Mouse (Mus musculus) embryonic facial prominence, embryonic 10.5 days (tissue): Measurements from ENCODE around the gene Pomc. TPM values are rescaled to one million over a fixed set of nuclear protein-coding genes. Genes with fewer than 3 reads are reported as not detected.

Experiments
- DNase-seq: peaks from one replicate; pipeline ENCODE4 v3.0.0-alpha.2; 2017; ENCODE audit warnings: low spot score
- H3K27ac ChIP-seq: fragments of 300-500 bp; sonication (generic); replicated peaks from 2 replicates; pipeline ENCODE4 v1.5.1; 2016; ENCODE audit warnings: mild to moderate bottlenecking
- H3K27me3 ChIP-seq: fragments of 300-500 bp; sonication (generic); replicated peaks from 2 replicates; pipeline ENCODE4 v1.6.1; 2016; ENCODE audit warnings: low read depth, mild to moderate bottlenecking; ENCODE audit not compliant: poor library complexity, severe bottlenecking
- H3K36me3 ChIP-seq: fragments of 300-500 bp; sonication (generic); replicated peaks from 2 replicates; pipeline ENCODE4 v1.6.1; 2016; ENCODE audit warnings: mild to moderate bottlenecking, moderate library complexity
- H3K4me1 ChIP-seq: fragments of 300-500 bp; sonication (generic); 2 replicates; pipeline ENCODE4 v1.6.1; 2016
- H3K4me3 ChIP-seq: fragments of 300-500 bp; sonication (generic); 2 replicates; pipeline ENCODE4 v1.5.1; 2016; ENCODE audit warnings: mild to moderate bottlenecking, moderate library complexity
- H3K9me3 ChIP-seq: fragments of 300-500 bp; sonication (generic); 2 replicates; pipeline ENCODE4 v1.6.1; 2016; ENCODE audit warnings: mild to moderate bottlenecking
- WGBS: fragments of 180-500 bp; shearing (Covaris S2); methylation state at CpG from one replicate; pipeline ENCODE4 v1.1.7; 2016; 5-methylcytosine and 5-hydroxymethylcytosine counted together
- polyA plus RNA-seq: library from polyadenylated mRNA; unstranded; fragments of >200 nt; fragmentation: Nextera tagmentation; extraction: Ambion mirVana; gene quantifications from 2 replicates; pipeline ENCODE4 v1.2.1, GENCODE M21; 2016

The Pomc gene
- polyA plus RNA-seq = 6.3 and 17.0 TPM in 2 replicates

GRCm38 (mm10) chr12:3954651-3955050 lies at the start of gene Pomc:
Pomc (plus strand) TSS chr12:3954951.
- H3K27ac ChIP-seq = no peak within 1 kb of the TSS
- DNase-seq = no peak
- WGBS = 20% methylated on average over 22 of the region's 22 CpGs
- H3K27me3 ChIP-seq = peaks cover 28% of the 10 kb centered on the region
- H3K4me3 ChIP-seq = no peak within 1 kb of the TSS
- H3K36me3 ChIP-seq = no peaks in the 10 kb centered on the region
- H3K4me1 ChIP-seq = peaks cover 4% of the 10 kb centered on the region
- H3K9me3 ChIP-seq = 0 out of 2 replicates have a peak, but pooled peaks cover under 1% of the 10 kb centered on the region

- H3K27ac ChIP-seq = no peak overlapping the region
- H3K4me3 ChIP-seq = no peak overlapping the region
- H3K27me3 ChIP-seq = no peaks in the 10 kb centered on the region
- no peaks in the 10 kb centered on the region for H3K4me1 ChIP-seq
- DNase-seq = no peak
- H3K36me3 ChIP-seq = peaks cover 92% of the 10 kb centered on the region
- no peaks in the 10 kb centered on the region for H3K9me3 ChIP-seq
- 95% methylated on average over 9 of the region's 9 CpGs for WGBS
Measured at GRCm38 (mm10) chr12:3905436-3905835, 49.3 kb upstream of the Pomc start.

- Histone ChIP-seq H3K4me1 (no peaks in the 10 kb centered on the region), H3K4me3 (no peak overlapping the region), H3K9me3 (no peaks in the 10 kb centered on the region), H3K27me3 (no peaks in the 10 kb centered on the region), H3K36me3 (peaks cover 94% of the 10 kb centered on the region), H3K27ac (no peak overlapping the region)
- no peak for DNase-seq
Measured at GRCm38 (mm10) chr12:3906308-3906707, 48.4 kb upstream of the Pomc start.

GRCm38 (mm10) chr12:3907008-3907407 lies 47.7 kb upstream of the Pomc start:
- peaks cover 90% of the 10 kb centered on the region for H3K36me3 ChIP-seq
- no peak overlapping the region for H3K4me3 ChIP-seq
- H3K27ac ChIP-seq = no peak overlapping the region
- WGBS = 85% methylated on average over 4 of the region's 4 CpGs
- no peak for DNase-seq
- no peaks in the 10 kb centered on the region for H3K27me3 ChIP-seq
- H3K4me1 ChIP-seq = no peaks in the 10 kb centered on the region
- no peaks in the 10 kb centered on the region for H3K9me3 ChIP-seq

GRCm38 (mm10) chr12:3907418-3907817 lies 47.3 kb upstream of the Pomc start:
- H3K9me3 ChIP-seq = no peaks in the 10 kb centered on the region
- 84% methylated on average over 13 of the region's 13 CpGs for WGBS
- DNase-seq = no peak
- H3K4me1 ChIP-seq = no peaks in the 10 kb centered on the region
- H3K27me3 ChIP-seq = no peaks in the 10 kb centered on the region
- H3K27ac ChIP-seq = no peak overlapping the region
- peaks cover 90% of the 10 kb centered on the region for H3K36me3 ChIP-seq
- H3K4me3 ChIP-seq = no peak overlapping the region

GRCm38 (mm10) chr12:3910466-3911093 lies 44.2 kb upstream of the Pomc start:
- Histone ChIP-seq H3K9me3 (no peaks in the 10 kb centered on the region), H3K4me1 (no peaks in the 10 kb centered on the region), H3K27ac (no peak overlapping the region), H3K36me3 (peaks cover 67% of the 10 kb centered on the region), H3K4me3 (no peak overlapping the region), H3K27me3 (no peaks in the 10 kb centered on the region)
- DNase-seq = no peak
- WGBS = 67% methylated on average over 10 of the region's 10 CpGs

- H3K27me3 ChIP-seq = no peaks in the 10 kb centered on the region
- H3K4me3 ChIP-seq = no peak overlapping the region
- no peak for DNase-seq
- no peaks in the 10 kb centered on the region for H3K4me1 ChIP-seq
- 91% methylated on average over 7 of the region's 7 CpGs for WGBS
- H3K36me3 ChIP-seq = peaks cover 54% of the 10 kb centered on the region
- H3K27ac ChIP-seq = no peak overlapping the region
- H3K9me3 ChIP-seq = no peaks in the 10 kb centered on the region
Measured at GRCm38 (mm10) chr12:3911831-3912348, 42.9 kb upstream of the Pomc start.

GRCm38 (mm10) chr12:3915852-3916251 lies 38.9 kb upstream of the Pomc start:
- no peaks in the 10 kb centered on the region for H3K9me3 ChIP-seq
- WGBS = 82% methylated on average over 3 of the region's 3 CpGs
- H3K4me3 ChIP-seq = no peak overlapping the region
- H3K4me1 ChIP-seq = peaks cover 20% of the 10 kb centered on the region
- no peak for DNase-seq
- peaks cover 17% of the 10 kb centered on the region; the same call in 1 of the 2 replicates for H3K36me3 ChIP-seq
- H3K27ac ChIP-seq = no peak overlapping the region
- no peaks in the 10 kb centered on the region for H3K27me3 ChIP-seq

GRCm38 (mm10) chr12:3917668-3918341 lies 36.9 kb upstream of the Pomc start:
- DNase-seq = peak; percentile 30
- Histone ChIP-seq H3K9me3 (no peaks in the 10 kb centered on the region), H3K36me3 (0 out of 2 replicates have a peak, but pooled peaks cover 6% of the 10 kb centered on the region), H3K4me1 (peaks cover 20% of the 10 kb centered on the region), H3K27me3 (no peaks in the 10 kb centered on the region), H3K4me3 (no peak overlapping the region; the same call in 1 of the 2 replicates), H3K27ac (no peak overlapping the region)
- WGBS = 23% methylated on average over 14 of the region's 14 CpGs

- Histone ChIP-seq H3K4me1 (peaks cover 20% of the 10 kb centered on the region), H3K36me3 (0 out of 2 replicates have a peak, but pooled peaks cover 6% of the 10 kb centered on the region), H3K27me3 (no peaks in the 10 kb centered on the region), H3K4me3 (no peak overlapping the region), H3K9me3 (no peaks in the 10 kb centered on the region), H3K27ac (no peak overlapping the region)
- 68% methylated on average over 3 of the region's 3 CpGs for WGBS
- DNase-seq = no peak
Measured at GRCm38 (mm10) chr12:3918577-3918976, 36.2 kb upstream of the Pomc start.

- 79% methylated on average over 3 of the region's 3 CpGs for WGBS
- peaks cover 20% of the 10 kb centered on the region for H3K4me1 ChIP-seq
- H3K36me3 ChIP-seq = 0 out of 2 replicates have a peak, but pooled peaks cover 6% of the 10 kb centered on the region
- H3K27me3 ChIP-seq = no peaks in the 10 kb centered on the region
- H3K27ac ChIP-seq = no peak overlapping the region
- H3K4me3 ChIP-seq = no peak overlapping the region
- DNase-seq = no peak
- no peaks in the 10 kb centered on the region for H3K9me3 ChIP-seq
Measured at GRCm38 (mm10) chr12:3919423-3919822, 35.3 kb upstream of the Pomc start.

- H3K4me1 ChIP-seq = no peaks in the 10 kb centered on the region
- WGBS = 2% methylated on average over 1 of the region's 1 CpGs
Measured at GRCm38 (mm10) chr12:3926127-3926526, 28.6 kb upstream of the Pomc start.

GRCm38 (mm10) chr12:3928841-3929240 lies 25.9 kb upstream of the Pomc start:
- Histone ChIP-seq H3K27ac (no peak overlapping the region), H3K9me3 (no peaks in the 10 kb centered on the region), H3K36me3 (no peaks in the 10 kb centered on the region), H3K4me1 (no peaks in the 10 kb centered on the region), H3K4me3 (no peak overlapping the region), H3K27me3 (no peaks in the 10 kb centered on the region)
- DNase-seq = no peak
- WGBS = 76% methylated on average over 3 of the region's 3 CpGs

More at GRCm38 (mm10) chr12:3926127-3926526, 28.6 kb upstream of the Pomc start:
- Histone ChIP-seq H3K9me3 (no peaks in the 10 kb centered on the region), H3K27me3 (no peaks in the 10 kb centered on the region), H3K4me3 (no peak overlapping the region), H3K36me3 (no peaks in the 10 kb centered on the region), H3K27ac (no peak overlapping the region)
- DNase-seq = peak; percentile 69
